Mouse (Mus musculus): ENCODE measurements around the gene 2310022B05Rik. TPM values are rescaled to one million over a fixed set of nuclear protein-coding genes. Genes with fewer than 3 reads are reported as not detected.

2310022B05Rik gene
- total and polyA plus RNA-seq, 3 experiments = 6.2 to 27.0 TPM; not detected in 1

- DNase-seq (ENCODE audit: low read depth, low spot score) = no peak
- no peaks in the 10 kb centered on the region for H3K36me3 ChIP-seq (ENCODE audit: control insufficient read depth in 1 of 2, insufficient read depth in 2 of 2, low read length in 2 of 2)
- peaks cover 0 to 1% of the 10 kb centered on the region in 2 experiments; a peak in 1 of 4 replicates for H3K27me3 ChIP-seq (ENCODE audit: control insufficient read depth in 1 of 2, insufficient read depth in 2 of 2, low read length in 2 of 2)
- no peaks in the 10 kb centered on the region for H3K9me3 ChIP-seq (replicated peaks; ENCODE audit: insufficient read depth, low read length)
- H3K4me1 ChIP-seq (ENCODE audit: control insufficient read depth in 1 of 2, insufficient read depth in 2 of 2, low read length in 2 of 2) = no peaks in the 10 kb centered on the region
- TF ChIP-seq POLR2A (IDR thresholded peaks at IDR 0.05; ENCODE audit: control insufficient read depth in 1 of 2, insufficient read depth in 1 of 2, low read depth in 1 of 2, low read length in 2 of 2, poor library complexity in 1 of 2) (no peak), NELFE (IDR thresholded peaks at IDR 0.05; ENCODE audit: low read depth, low read length) (no peak), ZMIZ1 (IDR thresholded peaks at IDR 0.05; ENCODE audit: low read depth, low read length) (no peak), TCF12 (IDR thresholded peaks at IDR 0.05; ENCODE audit: low read depth, low read length) (no peak), CTCF (IDR thresholded peaks at IDR 0.05 in 2 of 3, conservative IDR thresholded peaks at IDR 0.05 in 1 of 3; ENCODE audit: control insufficient read depth in 1 of 3, insufficient read depth in 1 of 3, low read depth in 2 of 3, low read length in 3 of 3, poor library complexity in 1 of 3, severe bottlenecking in 1 of 3) (no peak), ZKSCAN1 (IDR thresholded peaks at IDR 0.05; ENCODE audit: low read depth, low read length) (no peak), GATA1 (IDR thresholded peaks at IDR 0.05; ENCODE audit: low read depth, low read length) (no peak), USF2 (IDR thresholded peaks at IDR 0.05; ENCODE audit: borderline replicate concordance in 1 of 2, insufficient read depth in 1 of 2, low read depth in 1 of 2, low read length in 2 of 2) (no peak), CHD1 (IDR thresholded peaks at IDR 0.05; ENCODE audit: low read depth, low read length) (no peak)
- H3K9ac ChIP-seq (ENCODE audit: control insufficient read depth, low read depth, low read length, poor library complexity, severe bottlenecking) = no peak overlapping the region
- H3K79me2 ChIP-seq (ENCODE audit: control insufficient read depth, insufficient read depth, low read length, poor library complexity) = no peaks in the 10 kb centered on the region
- no peak overlapping the region for H3K4me3 ChIP-seq (ENCODE audit: control insufficient read depth in 1 of 2, insufficient read depth in 1 of 2, low read depth in 2 of 2, low read length in 2 of 2)
- H3K27ac ChIP-seq (ENCODE audit: control insufficient read depth, low read depth, low read length) = no peak overlapping the region
Measured at GRCm38 (mm10) chr8:124630489-124630888, 32.7 kb downstream of the 2310022B05Rik start.

- Histone ChIP-seq H3K36me3 (ENCODE audit: control insufficient read depth in 1 of 2, insufficient read depth in 2 of 2, low read length in 2 of 2) (no peaks in the 10 kb centered on the region), H3K79me2 (ENCODE audit: control insufficient read depth, insufficient read depth, low read length, poor library complexity) (no peaks in the 10 kb centered on the region), H3K4me1 (ENCODE audit: control insufficient read depth in 1 of 2, insufficient read depth in 2 of 2, low read length in 2 of 2) (no peaks in the 10 kb centered on the region), H3K4me3 (ENCODE audit: control insufficient read depth in 1 of 2, insufficient read depth in 1 of 2, low read depth in 2 of 2, low read length in 2 of 2) (no peak overlapping the region), H3K9me3 (replicated peaks; ENCODE audit: insufficient read depth, low read length) (no peaks in the 10 kb centered on the region), H3K27me3 (ENCODE audit: control insufficient read depth in 1 of 2, insufficient read depth in 2 of 2, low read length in 2 of 2) (peaks cover 2 to 5% of the 10 kb centered on the region in 2 experiments; a peak in 3 of 4 replicates), H3K9ac (ENCODE audit: control insufficient read depth, low read depth, low read length, poor library complexity, severe bottlenecking) (no peak overlapping the region), H3K27ac (ENCODE audit: control insufficient read depth, low read depth, low read length) (no peak overlapping the region)
- DNase-seq (ENCODE audit: low read depth, low spot score) = no peak
- TF ChIP-seq ZC3H11A (IDR thresholded peaks at IDR 0.05; ENCODE audit: low read depth, low read length) (no peak), USF2 (IDR thresholded peaks at IDR 0.05; ENCODE audit: borderline replicate concordance in 1 of 2, insufficient read depth in 1 of 2, low read depth in 1 of 2, low read length in 2 of 2) (no peak), CHD1 (IDR thresholded peaks at IDR 0.05; ENCODE audit: low read depth, low read length) (no peak), SMC3 (IDR thresholded peaks at IDR 0.05; ENCODE audit: low read depth, low read length) (no peak), MAZ (IDR thresholded peaks at IDR 0.05; ENCODE audit: low read depth, low read length) (no peak), MAX (IDR thresholded peaks at IDR 0.05; ENCODE audit: low read length) (no peak), EP300 (IDR thresholded peaks at IDR 0.05; ENCODE audit: low read depth in 1 of 2, low read length in 2 of 2) (no peak), MAFK (IDR thresholded peaks at IDR 0.05; ENCODE audit: borderline replicate concordance, low read depth, low read length) (no peak), GABPA (IDR thresholded peaks at IDR 0.05; ENCODE audit: low read depth, low read length) (no peak), GATA1 (IDR thresholded peaks at IDR 0.05; ENCODE audit: low read depth, low read length) (no peak), TBP (IDR thresholded peaks at IDR 0.05; ENCODE audit: low read depth, low read length) (no peak)
Measured at GRCm38 (mm10) chr8:124626251-124626650, 36.9 kb downstream of the 2310022B05Rik start.

Measured in MEL (cell line).